Mouse (Mus musculus) forebrain, embryonic 15.5 days (tissue): ENCODE measurements around the gene Arhgef16. TPM values are rescaled to one million over a fixed set of nuclear protein-coding genes. Genes with fewer than 3 reads are reported as not detected.

ENCODE experiments used
- ATAC-seq: fragments of 200-750 bp; cut with Nextera tagmentation; replicated peaks from 2 replicates; pipeline ENCODE4 v1.8.0; 2017; ENCODE audit warnings: mild to moderate bottlenecking, moderate TSS enrichment, moderate library complexity
- H3K27ac ChIP-seq: fragments of 300-500 bp; sonication (generic); replicated peaks from 2 replicates; pipeline ENCODE4 v1.5.1; 2015; ENCODE audit warnings: mild to moderate bottlenecking, inconsistent platforms
- H3K27me3 ChIP-seq: fragments of 300-500 bp; sonication (generic); 2 replicates; pipeline ENCODE4 v1.6.1; 2015; ENCODE audit warnings: inconsistent platforms
- H3K36me3 ChIP-seq: fragments of 300-500 bp; sonication (generic); 2 replicates; pipeline ENCODE4 v1.6.1; 2015; ENCODE audit warnings: mild to moderate bottlenecking, inconsistent platforms
- H3K4me1 ChIP-seq: fragments of 300-500 bp; sonication (generic); 2 replicates; pipeline ENCODE4 v1.6.1; 2015; ENCODE audit warnings: inconsistent platforms
- H3K4me2 ChIP-seq: fragments of 300-500 bp; sonication (generic); replicated peaks from 2 replicates; pipeline ENCODE4 v1.6.1; 2015; ENCODE audit warnings: mild to moderate bottlenecking, inconsistent platforms
- H3K4me3 ChIP-seq: fragments of 300-500 bp; sonication (generic); 2 replicates; pipeline ENCODE4 v1.5.1; 2015; ENCODE audit warnings: mild to moderate bottlenecking, inconsistent platforms
- H3K9ac ChIP-seq: fragments of 300-500 bp; sonication (generic); replicated peaks from 2 replicates; pipeline ENCODE4 v1.6.1; 2015; ENCODE audit warnings: mild to moderate bottlenecking, inconsistent platforms
- H3K9me3 ChIP-seq: fragments of 300-500 bp; sonication (generic); 2 replicates; pipeline ENCODE4 v1.6.1; 2016; ENCODE audit warnings: inconsistent platforms
- WGBS: fragments of 180-500 bp; shearing (Covaris S2); methylation state at CpG from one replicate; pipeline ENCODE4 v1.1.7; 2015; ENCODE audit warnings: mixed read lengths; 5-methylcytosine and 5-hydroxymethylcytosine counted together
- polyA plus RNA-seq: library from polyadenylated mRNA; unstranded; fragments of >200 nt; fragmentation: Nextera tagmentation; extraction: Ambion mirVana; gene quantifications from 2 replicates; pipeline ENCODE4 v1.2.1, GENCODE M21; 2015

Arhgef16 gene
- polyA plus RNA-seq, 1 experiment from 2014 or later = 0.60 TPM

- no peak for ATAC-seq
- no peak overlapping the region for H3K9ac ChIP-seq
- no peak overlapping the region for H3K4me2 ChIP-seq
- WGBS = 68% methylated on average over 11 of the region's 11 CpGs
- no peaks in the 10 kb centered on the region for H3K36me3 ChIP-seq
- no peaks in the 10 kb centered on the region for H3K27me3 ChIP-seq
- no peak overlapping the region for H3K27ac ChIP-seq
- no peak overlapping the region for H3K4me3 ChIP-seq
- H3K9me3 ChIP-seq = no peaks in the 10 kb centered on the region
- H3K4me1 ChIP-seq = peaks cover 12% of the 10 kb centered on the region
Observed at GRCm38 (mm10) chr4:154240608-154241007, 60.9 kb downstream of the Arhgef16 start.

- Histone ChIP-seq H3K27me3 (no peaks in the 10 kb centered on the region), H3K9ac (no peak overlapping the region), H3K36me3 (no peaks in the 10 kb centered on the region), H3K4me2 (no peak overlapping the region), H3K4me3 (no peak overlapping the region), H3K4me1 (peaks cover 12% of the 10 kb centered on the region), H3K27ac (no peak overlapping the region), H3K9me3 (no peaks in the 10 kb centered on the region)
- no peak for ATAC-seq
- WGBS = 88% methylated on average over 8 of the region's 8 CpGs
Observed at GRCm38 (mm10) chr4:154239199-154239598, 62.3 kb downstream of the Arhgef16 start.

- no peak overlapping the region; the same call in 1 of the 2 replicates for H3K9ac ChIP-seq
- H3K9me3 ChIP-seq = no peaks in the 10 kb centered on the region
- H3K27me3 ChIP-seq = no peaks in the 10 kb centered on the region
- ATAC-seq = 0 out of 2 replicates have a peak, but pooled peaks have one; percentile 38
- no peak overlapping the region for H3K27ac ChIP-seq
- 3% methylated on average over 9 of the region's 9 CpGs for WGBS
- peaks cover 12% of the 10 kb centered on the region for H3K4me1 ChIP-seq
- peak overlapping the region; percentile 41 for H3K4me2 ChIP-seq
- H3K36me3 ChIP-seq = no peaks in the 10 kb centered on the region
- H3K4me3 ChIP-seq = no peak overlapping the region
Observed at GRCm38 (mm10) chr4:154237306-154237705, 64.2 kb downstream of the Arhgef16 start.

- H3K4me3 ChIP-seq = no peak overlapping the region
- no peak overlapping the region; the same call in 1 of the 2 replicates for H3K9ac ChIP-seq
- no peak; the same call in 1 of the 2 replicates for ATAC-seq
- WGBS = 8% methylated on average over 10 of the region's 10 CpGs
- H3K27me3 ChIP-seq = no peaks in the 10 kb centered on the region
- H3K4me1 ChIP-seq = peaks cover 12% of the 10 kb centered on the region
- no peaks in the 10 kb centered on the region for H3K9me3 ChIP-seq
- H3K36me3 ChIP-seq = no peaks in the 10 kb centered on the region
- no peak overlapping the region for H3K27ac ChIP-seq
- peak overlapping the region; percentile 41 for H3K4me2 ChIP-seq
Observed at GRCm38 (mm10) chr4:154236893-154237292, 64.6 kb downstream of the Arhgef16 start.

- Histone ChIP-seq H3K4me2 (no peak overlapping the region), H3K27ac (no peak overlapping the region), H3K9me3 (no peaks in the 10 kb centered on the region), H3K36me3 (no peaks in the 10 kb centered on the region), H3K9ac (no peak overlapping the region), H3K4me3 (no peak overlapping the region), H3K27me3 (no peaks in the 10 kb centered on the region), H3K4me1 (peaks cover 12% of the 10 kb centered on the region)
- 67% methylated on average over 3 of the region's 3 CpGs for WGBS
- no peak for ATAC-seq
Observed at GRCm38 (mm10) chr4:154236001-154236400, 65.5 kb downstream of the Arhgef16 start.

- H3K9me3 ChIP-seq = no peaks in the 10 kb centered on the region
- H3K4me2 ChIP-seq = no peak overlapping the region
- H3K4me1 ChIP-seq = peaks cover 8% of the 10 kb centered on the region
- no peak overlapping the region for H3K27ac ChIP-seq
- no peaks in the 10 kb centered on the region for H3K27me3 ChIP-seq
- 87% methylated on average over 4 of the region's 4 CpGs for WGBS
- no peak overlapping the region for H3K9ac ChIP-seq
- H3K4me3 ChIP-seq = no peak overlapping the region
- no peak for ATAC-seq
- no peaks in the 10 kb centered on the region for H3K36me3 ChIP-seq
Observed at GRCm38 (mm10) chr4:154232295-154232694, 69.2 kb downstream of the Arhgef16 start.

- no peak overlapping the region for H3K27ac ChIP-seq
- H3K4me2 ChIP-seq = no peak overlapping the region
- ATAC-seq = no peak
- H3K4me3 ChIP-seq = no peak overlapping the region
- H3K36me3 ChIP-seq = no peaks in the 10 kb centered on the region
- no peaks in the 10 kb centered on the region for H3K4me1 ChIP-seq
- no peaks in the 10 kb centered on the region for H3K9me3 ChIP-seq
- WGBS = 86% methylated on average over 7 of the region's 7 CpGs
- no peaks in the 10 kb centered on the region for H3K27me3 ChIP-seq
- H3K9ac ChIP-seq = no peak overlapping the region
Observed at GRCm38 (mm10) chr4:154231380-154231779, 70.1 kb downstream of the Arhgef16 start.

- H3K4me2 ChIP-seq = no peak overlapping the region
- peaks cover 6% of the 10 kb centered on the region for H3K4me1 ChIP-seq
- no peak overlapping the region for H3K4me3 ChIP-seq
- WGBS = 93% methylated on average over 9 of the region's 9 CpGs
- H3K36me3 ChIP-seq = no peaks in the 10 kb centered on the region
- H3K27me3 ChIP-seq = no peaks in the 10 kb centered on the region
- H3K9me3 ChIP-seq = no peaks in the 10 kb centered on the region
- no peak for ATAC-seq
- H3K9ac ChIP-seq = no peak overlapping the region
- no peak overlapping the region for H3K27ac ChIP-seq
Observed at GRCm38 (mm10) chr4:154229569-154229968, 71.9 kb downstream of the Arhgef16 start.

Other genes with a start within 250 kb of the Arhgef16 start
- 5.6 and 5.9 TPM in 2 replicates for gene Trp73, start 161.5 kb downstream of the Arhgef16 start, polyA plus RNA-seq
- gene Wrap73, start 159.3 kb downstream of the Arhgef16 start, polyA plus RNA-seq = 58.3 and 62.1 TPM in 2 replicates
- 164 and 171 TPM in 2 replicates for gene Tprgl, start 141.0 kb downstream of the Arhgef16 start, polyA plus RNA-seq
- 6.4 TPM in 2 replicates for gene Megf6, start 130.9 kb downstream of the Arhgef16 start, polyA plus RNA-seq
- gene B230104I21Rik, start 34.5 kb upstream of the Arhgef16 start, polyA plus RNA-seq = 0.20 TPM in 1 of 2 replicates, not detected in the other